Mouse (Mus musculus) adrenal gland, postnatal 10 days (tissue): ENCODE measurements at regions not wholly inside any gene's neighbourhood (a gene's known extent, or its start where the extent isn't known, plus 50 kb on each side); places are given as distances from the start of the nearest gene placed in this dataset.

Source experiments
- DNase-seq: peaks from one replicate; pipeline ENCODE4 v3.0.0; 2021; ENCODE audit warnings: mixed read lengths

GRCm38 (mm10) chr9:90683319-90683718 lies 412.7 kb upstream of the Tbc1d2b start:
- DNase-seq, result no peak

- DNase-seq, result no peak
Measured at GRCm38 (mm10) chr9:90690066-90690465, 419.5 kb upstream of the Tbc1d2b start.

- DNase-seq, result no peak
Measured at GRCm38 (mm10) chr9:90691137-90691536, 420.5 kb upstream of the Tbc1d2b start.

- DNase-seq, result no peak
Measured at GRCm38 (mm10) chr9:90691676-90692661, 421.4 kb upstream of the Tbc1d2b start.

- no peak for DNase-seq
Measured at GRCm38 (mm10) chr9:90693031-90693671, 422.5 kb upstream of the Tbc1d2b start.

- no peak for DNase-seq
Measured at GRCm38 (mm10) chr9:90694051-90694645, 423.5 kb upstream of the Tbc1d2b start.

- DNase-seq, result no peak
Measured at GRCm38 (mm10) chr9:90695693-90696092, 425.1 kb upstream of the Tbc1d2b start.

- no peak for DNase-seq
Measured at GRCm38 (mm10) chr9:90697279-90698000, 426.8 kb upstream of the Tbc1d2b start.

- DNase-seq, result no peak
Measured at GRCm38 (mm10) chr9:90698439-90698838, 427.8 kb upstream of the Tbc1d2b start.

- no peak for DNase-seq
Measured at GRCm38 (mm10) chr9:90699064-90699463, 428.5 kb upstream of the Tbc1d2b start.

- DNase-seq, result peak; percentile 3
Measured at GRCm38 (mm10) chr9:90700236-90701179, 429.9 kb upstream of the Tbc1d2b start.

GRCm38 (mm10) chr9:90701180-90701765 lies 430.7 kb upstream of the Tbc1d2b start:
- no peak for DNase-seq

- DNase-seq, result peak; percentile 23
Measured at GRCm38 (mm10) chr9:90713685-90714084, 443.1 kb upstream of the Tbc1d2b start.

- no peak for DNase-seq
Measured at GRCm38 (mm10) chr9:90731450-90731849, 460.8 kb upstream of the Tbc1d2b start.

GRCm38 (mm10) chr9:90757175-90757574 lies 486.6 kb upstream of the Tbc1d2b start:
- no peak for DNase-seq

- no peak for DNase-seq
Measured at GRCm38 (mm10) chr9:90774296-90774695, 503.7 kb upstream of the Tbc1d2b start.

GRCm38 (mm10) chr9:90789545-90789944 lies 518.9 kb upstream of the Tbc1d2b start:
- DNase-seq, result no peak

GRCm38 (mm10) chr9:90791871-90792270 lies 521.3 kb upstream of the Tbc1d2b start:
- no peak for DNase-seq

- no peak for DNase-seq
Measured at GRCm38 (mm10) chr9:90816844-90817243, 545.4 kb upstream of the Zic4 start.

- no peak for DNase-seq
Measured at GRCm38 (mm10) chr9:90823574-90824280, 538.5 kb upstream of the Zic4 start.
